Mouse (Mus musculus) cortical plate, adult 2 months (tissue): ENCODE measurements around the gene Fbxw11. TPM values are rescaled to one million over a fixed set of nuclear protein-coding genes. Genes with fewer than 3 reads are reported as not detected.
"Not testable (repeated sequence)": the region's sequence is repeated elsewhere in the genome, so short reads cannot be mapped to it uniquely, and the experiment has no call there.

Experiments
- H3K27ac ChIP-seq: fragments of 200-500 bp; 2 replicates; pipeline ENCODE4 v1.5.1; 2012; ENCODE audit warnings: low read length, control low read depth, inconsistent platforms; ENCODE audit not compliant: insufficient read depth
- H3K4me1 ChIP-seq: fragments of 200-500 bp; 2 replicates; pipeline ENCODE4 v1.6.1; 2011; ENCODE audit warnings: low read length; ENCODE audit not compliant: control insufficient read depth, insufficient read depth
- H3K4me3 ChIP-seq: fragments of 200-500 bp; 2 replicates; pipeline ENCODE4 v1.5.1; 2011; ENCODE audit warnings: mild to moderate bottlenecking, low read length, control low read depth; ENCODE audit not compliant: insufficient read depth
- CTCF ChIP-seq: fragments of 200-500 bp; IDR thresholded peaks from 2 replicates; pipeline ENCODE4 v1.5.1; 2011; ENCODE audit warnings: mild to moderate bottlenecking, control low read depth, low read length; ENCODE audit not compliant: insufficient read depth; ENCODE audit errors: extremely low read depth
- POLR2A ChIP-seq: fragments of 200-500 bp; IDR thresholded peaks from 2 replicates; pipeline ENCODE4 v1.6.1; 2011; ENCODE audit warnings: mild to moderate bottlenecking, low read length, control low read depth; ENCODE audit not compliant: insufficient read depth; ENCODE audit errors: extremely low read depth
- polyA plus RNA-seq: library from polyadenylated mRNA; depleted of rRNA; stranded (reverse); fragments of >200 nt; gene quantifications from 2 replicates; pipeline ENCODE4 v1.2.3, GENCODE M21; 2012

The Fbxw11 gene
- polyA plus RNA-seq, 1 experiment: 78.4 TPM

GRCm38 (mm10) chr11:32714896-32715295, 72.4 kb downstream of the Fbxw11 start:
- TF ChIP-seq POLR2A: no peak
- no peak for TF ChIP-seq CTCF
- Histone ChIP-seq H3K4me3 (no peak overlapping the region), H3K27ac (no peak overlapping the region), H3K4me1 (peaks cover 3% of the 10 kb centered on the region; the same call in 1 of the 2 replicates)

- Histone ChIP-seq H3K4me3 (no peak overlapping the region), H3K4me1 (peaks cover 3% of the 10 kb centered on the region; the same call in 1 of the 2 replicates), H3K27ac (no peak overlapping the region)
- TF ChIP-seq CTCF: no peak
- TF ChIP-seq POLR2A: no peak
Observed at GRCm38 (mm10) chr11:32715495-32715894, 73.0 kb downstream of the Fbxw11 start.

DNA sequence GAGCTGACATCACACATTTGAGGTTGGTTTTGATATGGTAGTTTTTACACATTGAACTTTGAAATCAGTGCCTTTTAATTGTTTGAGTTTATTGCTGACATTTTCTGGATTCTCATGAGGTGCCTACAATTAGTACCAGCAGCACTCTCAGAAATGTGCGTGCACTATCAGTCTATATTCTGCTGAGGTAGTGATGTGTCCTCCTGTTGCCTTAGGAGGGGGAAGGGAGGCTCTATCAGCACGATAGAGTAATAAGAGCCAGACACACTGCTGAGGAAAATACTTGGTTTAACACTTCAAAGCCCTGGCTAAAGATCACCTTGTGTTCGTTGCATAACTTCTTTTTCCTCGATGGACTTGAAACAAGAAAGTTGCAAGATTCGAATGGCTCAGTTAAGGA, 73.4 kb downstream of the Fbxw11 start:
- Histone ChIP-seq H3K4me3 (no peak overlapping the region), H3K27ac (no peak overlapping the region), H3K4me1 (peaks cover 3% of the 10 kb centered on the region; the same call in 1 of the 2 replicates)
- TF ChIP-seq CTCF (no peak), POLR2A (no peak)

GRCm38 (mm10) chr11:32716876-32717275, 74.4 kb downstream of the Fbxw11 start:
- TF ChIP-seq POLR2A (no peak), CTCF (no peak)
- Histone ChIP-seq H3K27ac (no peak overlapping the region), H3K4me1 (peaks cover 3% of the 10 kb centered on the region; the same call in 1 of the 2 replicates), H3K4me3 (no peak overlapping the region)

DNA sequence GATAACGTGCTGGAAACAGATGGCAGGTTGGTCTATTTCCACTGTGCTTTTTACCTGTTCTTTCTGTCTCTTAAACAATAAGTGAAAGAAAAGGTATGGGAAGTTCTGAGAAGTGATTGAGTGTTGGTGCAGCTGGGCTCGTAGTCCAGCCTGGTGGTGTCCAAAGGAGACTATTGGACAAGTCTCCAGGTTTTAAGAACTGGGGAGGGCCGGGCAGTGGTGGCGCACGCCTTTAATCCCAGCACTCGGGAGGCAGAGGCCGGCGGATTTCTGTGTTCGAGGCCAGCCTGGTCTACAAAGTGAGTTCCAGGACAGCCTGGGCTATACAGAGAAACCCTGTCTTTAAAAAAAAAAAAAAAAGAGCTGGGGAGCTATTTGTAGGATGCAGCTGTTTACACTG, 75.2 kb downstream of the Fbxw11 start:
- not testable (repeated sequence) for H3K27ac ChIP-seq, H3K4me1 ChIP-seq, H3K4me3 ChIP-seq

DNA sequence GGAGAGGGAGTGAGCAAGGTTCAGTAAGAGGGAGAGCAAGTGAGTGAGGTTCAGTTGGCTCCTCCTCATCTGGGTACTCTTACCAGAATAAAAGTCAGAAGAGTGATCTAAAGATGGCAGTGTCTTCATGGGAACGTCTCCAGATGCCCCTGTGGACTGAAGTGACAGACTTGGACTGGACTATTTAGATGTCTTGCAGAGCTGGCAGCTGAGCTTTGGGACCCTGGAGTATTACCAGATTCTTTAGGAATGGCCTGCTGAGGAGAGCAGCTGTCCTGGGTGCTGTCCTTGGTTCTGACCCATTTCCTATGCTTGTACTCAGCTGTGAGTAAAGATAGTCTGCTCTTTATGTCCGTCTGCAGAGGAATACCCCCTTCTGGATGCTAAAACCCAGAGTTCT, 75.8 kb downstream of the Fbxw11 start:
- Histone ChIP-seq H3K4me3 (no peak overlapping the region), H3K4me1 (peaks cover 3% of the 10 kb centered on the region; the same call in 1 of the 2 replicates), H3K27ac (no peak overlapping the region)
- TF ChIP-seq POLR2A (no peak), CTCF (no peak)

- TF ChIP-seq CTCF: no peak
- no peak for TF ChIP-seq POLR2A
- Histone ChIP-seq H3K4me1 (peaks cover 3% of the 10 kb centered on the region; the same call in 1 of the 2 replicates), H3K27ac (no peak overlapping the region), H3K4me3 (no peak overlapping the region)
Observed at GRCm38 (mm10) chr11:32718979-32719378, 76.5 kb downstream of the Fbxw11 start.

GRCm38 (mm10) chr11:32722653-32723052, 80.1 kb downstream of the Fbxw11 start:
- Histone ChIP-seq H3K4me1 (peaks cover 3% of the 10 kb centered on the region; the same call in 1 of the 2 replicates), H3K4me3 (no peak overlapping the region), H3K27ac (no peak overlapping the region)
- TF ChIP-seq POLR2A: no peak
- no peak for TF ChIP-seq CTCF

DNA sequence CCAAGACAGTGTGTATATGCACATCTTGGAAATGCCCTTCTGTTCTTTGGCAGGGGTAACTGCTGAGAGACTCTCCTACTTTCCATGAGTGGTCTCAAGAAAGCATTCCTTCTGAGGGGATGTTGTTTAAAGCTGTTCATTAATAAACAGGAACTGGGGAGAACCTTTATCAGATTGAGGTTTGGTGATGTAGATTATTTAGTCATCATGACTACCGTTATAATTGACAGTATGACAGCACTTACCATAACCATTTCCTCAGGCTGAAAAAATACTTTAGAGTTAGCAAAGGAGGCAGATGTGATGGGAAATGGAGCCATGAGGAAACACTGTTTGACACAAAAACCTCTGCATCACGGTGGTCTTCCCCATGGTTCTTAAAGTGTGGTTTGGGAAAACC, 80.8 kb downstream of the Fbxw11 start:
- TF ChIP-seq POLR2A: no peak
- no peak for TF ChIP-seq CTCF
- no peak overlapping the region for H3K4me3 ChIP-seq
- no peak overlapping the region for H3K27ac ChIP-seq

DNA sequence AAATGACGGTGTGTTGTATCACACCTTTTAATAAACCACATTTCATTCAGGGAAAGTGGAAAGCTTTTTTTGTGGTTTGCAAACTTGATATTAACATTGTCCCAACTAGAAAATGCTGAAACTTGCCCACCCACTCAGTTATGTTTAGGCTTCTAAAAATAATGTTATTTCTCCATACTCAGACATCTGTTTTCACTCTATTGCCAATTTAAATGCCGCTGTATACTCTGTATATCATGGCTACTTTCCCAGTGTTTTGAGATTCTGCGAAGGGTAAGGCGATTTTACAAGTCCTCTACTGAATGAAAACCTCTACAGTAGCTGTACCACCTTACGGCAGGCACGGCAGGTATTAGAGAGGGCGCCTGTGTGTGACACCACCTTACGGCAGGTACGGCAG, 82.6 kb downstream of the Fbxw11 start:
- TF ChIP-seq CTCF (no peak), POLR2A (no peak)
- Histone ChIP-seq H3K4me3 (no peak overlapping the region), H3K27ac (no peak overlapping the region), H3K4me1 (no peaks in the 10 kb centered on the region)

More for the DNA sequence above, 80.8 kb downstream of the Fbxw11 start:
- peaks cover 3% of the 10 kb centered on the region; the same call in 1 of the 2 replicates for H3K4me1 ChIP-seq

- TF ChIP-seq POLR2A (no peak), CTCF (no peak)
- H3K4me3 ChIP-seq: no peak overlapping the region
- H3K27ac ChIP-seq: no peak overlapping the region
- H3K4me1 ChIP-seq: peaks cover 5% of the 10 kb centered on the region; the same call in 1 of the 2 replicates
Observed at GRCm38 (mm10) chr11:32732467-32732866, 89.9 kb downstream of the Fbxw11 start.

- Histone ChIP-seq H3K4me1 (peaks cover 7% of the 10 kb centered on the region), H3K4me3 (no peak overlapping the region), H3K27ac (no peak overlapping the region)
- TF ChIP-seq POLR2A: no peak
- TF ChIP-seq CTCF: no peak
Observed at GRCm38 (mm10) chr11:32733195-32733594, 90.7 kb downstream of the Fbxw11 start.
